ENCODE assay signal across 32 mouse cellular contexts in the genomic region with DNA sequence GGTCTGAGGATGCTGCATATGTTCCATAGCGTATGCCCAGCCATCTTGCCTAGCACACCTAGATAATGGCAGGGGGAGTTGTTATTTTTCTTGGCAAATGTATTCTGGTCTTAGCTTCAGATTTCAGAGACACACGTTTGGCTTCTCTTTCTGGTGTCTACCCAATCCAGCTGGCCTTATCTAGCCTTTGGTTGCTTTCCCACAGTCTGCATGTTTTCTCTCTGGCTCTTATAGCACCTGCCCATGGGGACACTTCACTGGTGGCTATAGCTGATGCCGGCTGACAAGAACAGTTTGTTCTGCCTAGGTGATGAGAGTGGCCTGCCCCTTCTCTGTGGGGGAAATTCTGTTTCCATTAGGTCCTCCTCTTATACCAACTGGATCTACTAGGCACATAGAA.
"Had no signal": no experiment of that assay in that cellular context is flagged by ENCODE, and none has a peak within 500 bp of the region (broad histone marks: within the 10 kb centered on the region; RNA-seq: fewer than 3 reads in every experiment).

No protein-coding gene starts in this region.

- H3K27ac ChIP-seq: limb, embryonic 10.5 days; limb, embryonic 12.5 days; limb, embryonic 13.5 days; limb, embryonic 15.5 days; liver, embryonic 12.5 days; liver, embryonic 13.5 days; liver, embryonic 14.5 days; liver, embryonic 15.5 days; lung, embryonic 15.5 days; macrophage; midbrain, embryonic 10.5 days; midbrain, embryonic 12.5 days; midbrain, embryonic 13.5 days; midbrain, embryonic 15.5 days; neural tube, embryonic 12.5 days had no signal

- ATAC-seq: liver, embryonic 12.5 days; liver, postnatal 0 days; lung, postnatal 0 days; midbrain, embryonic 13.5 days; midbrain, embryonic 15.5 days; midbrain, embryonic 16.5 days had no signal

- H3K4me1 ChIP-seq: limb, embryonic 10.5 days; limb, embryonic 12.5 days; limb, embryonic 13.5 days; limb, embryonic 15.5 days; liver, embryonic 12.5 days; liver, embryonic 13.5 days; liver, embryonic 15.5 days; lung, embryonic 15.5 days; megakaryocyte, embryonic 14.5 days; midbrain, embryonic 10.5 days; midbrain, embryonic 12.5 days; midbrain, embryonic 13.5 days; midbrain, embryonic 15.5 days; neural tube, embryonic 12.5 days had no signal

- H3K9me3 ChIP-seq: limb, embryonic 10.5 days; limb, embryonic 12.5 days; limb, embryonic 13.5 days; limb, embryonic 15.5 days; liver, embryonic 13.5 days; liver, embryonic 15.5 days; lung, embryonic 15.5 days; midbrain, embryonic 10.5 days; midbrain, embryonic 12.5 days; midbrain, embryonic 13.5 days; midbrain, embryonic 15.5 days; neural tube, embryonic 12.5 days had no signal

- H3K9ac ChIP-seq: limb, embryonic 12.5 days; limb, embryonic 13.5 days; limb, embryonic 15.5 days; liver, embryonic 12.5 days; liver, embryonic 13.5 days; liver, embryonic 14.5 days; liver, embryonic 15.5 days; liver, postnatal 0 days; lung, embryonic 14.5 days; lung, embryonic 15.5 days; midbrain, embryonic 12.5 days; midbrain, embryonic 13.5 days; midbrain, embryonic 15.5 days; neural tube, embryonic 12.5 days had no signal

- H3K4me2 ChIP-seq: limb, embryonic 12.5 days; limb, embryonic 13.5 days; limb, embryonic 15.5 days; liver, embryonic 11.5 days; liver, embryonic 12.5 days; liver, embryonic 13.5 days; liver, embryonic 15.5 days; lung, embryonic 14.5 days; lung, embryonic 15.5 days; midbrain, embryonic 11.5 days; midbrain, embryonic 12.5 days; midbrain, embryonic 13.5 days; midbrain, embryonic 15.5 days; neural tube, embryonic 12.5 days had no signal

- H3K27me3 ChIP-seq: limb, embryonic 12.5 days; limb, embryonic 13.5 days; limb, embryonic 15.5 days; liver, embryonic 12.5 days; liver, embryonic 13.5 days; liver, embryonic 15.5 days; lung, embryonic 15.5 days; megakaryocyte, embryonic 14.5 days; midbrain, embryonic 12.5 days; midbrain, embryonic 13.5 days; midbrain, embryonic 15.5 days; neural tube, embryonic 12.5 days had no signal

- H3K4me3 ChIP-seq: limb, embryonic 10.5 days; limb, embryonic 12.5 days; limb, embryonic 13.5 days; limb, embryonic 15.5 days; liver, embryonic 12.5 days; liver, embryonic 13.5 days; liver, embryonic 15.5 days; lung, embryonic 15.5 days; megakaryocyte, embryonic 14.5 days; midbrain, embryonic 10.5 days; midbrain, embryonic 12.5 days; midbrain, embryonic 13.5 days; midbrain, embryonic 15.5 days; myocyte; neural tube, embryonic 12.5 days had no signal

- H3K36me3 ChIP-seq: limb, embryonic 10.5 days; limb, embryonic 12.5 days; limb, embryonic 13.5 days; limb, embryonic 15.5 days; liver, embryonic 12.5 days; liver, embryonic 13.5 days; liver, embryonic 15.5 days; lung, embryonic 15.5 days; midbrain, embryonic 10.5 days; midbrain, embryonic 12.5 days; midbrain, embryonic 13.5 days; midbrain, embryonic 15.5 days; neural tube, embryonic 12.5 days had no signal

- DNase-seq: left cerebral cortex, postnatal 4 days; liver; liver, embryonic 13.5 days; liver, postnatal 0 days; lung, adult 18-20 months; lung, adult 2 months; lung, embryonic 14.5 days; lung, postnatal 10 days; lung, postnatal 14 days; lung, postnatal 36 days; lung, postnatal 4 days; midbrain, embryonic 14.5 days had no signal
